Mouse (Mus musculus) CH12F3 (cell line): ENCODE measurements at regions not wholly inside any gene's neighbourhood (a gene's known extent, or its start where the extent isn't known, plus 50 kb on each side); places are given as distances from the start of the nearest gene placed in this dataset.

Source experiments
- in situ Hi-C: fragments of 300-500 bp; cut with MboI; formaldehyde crosslinking; loops from 2 replicates; pipeline ENCODE4 v1.14.3; 2020; ENCODE audit warnings: low sequenced_read_pairs

DNA sequence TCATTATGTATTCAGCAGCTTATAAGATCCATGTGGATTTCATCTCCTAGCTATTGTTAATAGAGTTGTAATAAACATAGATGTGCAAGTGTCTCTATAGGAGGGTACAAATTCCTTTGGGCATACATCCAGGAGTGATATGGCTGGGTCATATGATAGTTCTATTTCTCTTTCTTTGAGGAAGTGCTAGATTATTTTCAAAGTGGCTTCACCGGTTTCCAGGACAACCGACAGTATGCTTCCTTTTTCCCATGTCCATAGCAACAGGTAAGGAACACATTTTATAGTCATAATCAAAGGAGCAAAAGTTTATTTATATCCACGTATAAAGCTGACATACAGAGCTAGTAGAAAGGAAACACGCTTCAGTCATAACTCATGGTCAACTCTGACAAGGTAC is 710.2 kb upstream of the Tenm4 start:
- in situ Hi-C loops, result no loop called here

DNA sequence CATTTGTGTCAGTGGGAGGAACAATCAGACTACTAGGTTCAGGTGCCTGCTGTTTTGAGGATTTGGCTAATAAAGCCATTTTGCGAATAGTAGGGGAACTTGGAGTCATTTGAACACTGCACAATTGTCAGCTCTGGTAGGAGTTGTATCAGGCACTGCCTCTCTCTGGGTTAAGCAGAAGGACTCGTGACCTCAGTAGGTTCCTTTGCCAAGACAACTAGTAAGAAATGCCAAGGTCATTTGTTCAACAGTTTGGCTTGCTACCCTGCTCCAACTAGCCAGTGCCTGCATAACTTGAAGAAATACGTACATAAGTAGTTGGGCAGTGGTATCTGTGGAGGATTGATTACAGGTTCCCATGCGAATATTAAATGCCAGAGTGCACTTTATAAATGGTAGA is 705.5 kb upstream of the Tenm4 start:
- in situ Hi-C loops, result no loop called here

DNA sequence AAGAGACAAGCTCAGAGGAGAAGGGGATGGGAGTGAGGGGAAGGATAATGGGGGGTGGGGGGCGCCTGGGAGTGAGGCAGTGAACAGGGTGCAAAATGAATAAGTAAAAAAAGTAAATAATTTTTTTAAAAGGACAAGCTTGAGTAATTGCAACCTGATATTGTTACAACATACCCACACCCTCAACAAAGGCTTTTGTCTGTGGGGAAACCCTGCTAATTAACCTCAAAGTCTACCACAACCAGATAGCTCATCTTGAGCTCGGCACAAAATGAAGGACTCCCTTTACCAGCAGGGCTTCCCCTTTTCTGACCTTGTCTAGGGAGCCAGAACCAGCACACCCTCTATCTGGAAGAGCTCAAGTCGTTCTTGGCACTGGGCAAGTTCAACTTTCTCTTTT is 704.0 kb upstream of the Tenm4 start:
- in situ Hi-C loops, result no loop called here

DNA sequence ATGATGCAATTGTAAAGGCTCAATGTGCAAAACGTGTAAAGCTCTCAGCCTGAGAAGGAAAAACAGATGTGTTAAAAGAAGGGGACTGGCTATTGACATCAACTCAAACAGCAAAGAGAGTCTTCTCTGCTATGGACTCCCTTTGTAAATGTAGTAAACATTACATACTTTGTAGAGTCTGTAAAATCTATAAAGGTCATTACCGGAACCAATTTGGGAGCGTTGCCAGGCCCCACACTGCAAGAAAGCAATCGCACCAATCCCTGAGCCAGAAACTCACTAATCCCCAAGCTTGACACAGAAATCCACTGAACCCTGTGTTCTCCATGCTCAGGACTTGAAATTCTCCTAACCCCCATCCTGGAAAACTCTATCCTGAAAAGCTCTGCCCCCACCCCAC is 697.2 kb upstream of the Tenm4 start:
- in situ Hi-C loops, result no loop called here

DNA sequence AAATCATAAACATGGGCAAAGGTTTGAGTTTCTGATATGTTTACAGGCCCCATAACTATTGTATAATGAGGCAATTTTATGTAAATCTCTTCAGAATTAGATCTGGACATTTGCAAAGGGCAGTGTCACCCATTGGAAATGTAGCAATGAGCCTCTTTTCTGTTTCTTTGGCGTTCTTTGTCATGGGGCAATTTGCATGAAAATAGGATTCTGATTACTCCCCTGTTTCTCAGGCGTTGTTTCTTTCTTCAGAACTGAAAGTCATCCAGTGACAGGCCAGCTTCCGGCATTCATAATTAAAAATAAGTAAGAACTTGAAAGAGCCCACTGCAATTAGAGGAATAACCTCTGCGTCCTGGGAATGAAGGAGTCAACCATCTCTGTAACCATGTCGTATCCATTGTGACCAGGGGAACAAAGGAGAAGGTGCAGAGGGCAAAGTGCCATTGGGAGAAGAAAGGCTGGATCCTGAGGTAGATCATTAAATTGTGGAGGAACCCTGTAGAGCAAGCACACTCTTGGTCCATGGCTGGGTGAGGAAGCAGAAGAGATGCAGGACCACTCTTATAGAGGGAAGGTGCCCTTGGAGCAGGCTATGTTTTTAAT is 690.8 kb upstream of the Tenm4 start:
- in situ Hi-C loops, result no loop called here

DNA sequence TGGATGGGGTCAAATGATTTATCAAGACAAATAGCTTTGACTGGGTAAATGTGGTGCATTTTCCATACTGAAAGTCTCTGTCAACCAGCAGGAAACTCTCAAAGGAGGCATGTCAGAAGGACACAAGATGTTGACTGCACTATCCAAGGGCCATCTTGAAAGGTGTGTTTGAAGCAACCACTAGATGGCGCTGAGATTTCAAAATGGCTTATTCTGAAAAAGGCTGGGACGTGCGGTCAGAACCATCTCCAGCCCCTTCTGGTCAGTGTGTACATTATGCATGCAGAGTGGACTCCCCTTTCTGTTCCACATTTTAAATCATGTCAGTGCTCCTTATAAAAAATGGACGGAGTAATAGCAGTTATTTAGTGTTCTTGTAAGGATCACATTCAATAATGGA is 681.4 kb upstream of the Tenm4 start:
- in situ Hi-C loops, result no loop called here

DNA sequence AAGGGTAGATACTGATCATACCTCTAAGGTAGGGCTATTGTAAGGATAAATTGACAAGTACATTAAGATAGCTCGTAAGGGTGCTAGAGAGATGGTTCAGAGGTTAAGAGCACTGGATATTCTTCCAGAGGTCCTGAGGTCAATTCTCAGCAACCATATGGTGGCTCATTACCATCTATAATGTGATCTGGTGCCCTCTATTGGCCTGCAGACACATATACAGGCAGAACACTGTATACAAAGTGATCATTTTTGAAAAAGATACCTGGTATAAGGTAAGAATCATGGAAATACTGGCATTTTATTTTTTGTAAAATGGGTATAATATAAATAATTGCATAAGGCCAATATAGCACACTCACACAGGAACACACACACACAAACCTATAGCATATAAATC is 676.3 kb upstream of the Tenm4 start:
- in situ Hi-C loops, result no loop called here

DNA sequence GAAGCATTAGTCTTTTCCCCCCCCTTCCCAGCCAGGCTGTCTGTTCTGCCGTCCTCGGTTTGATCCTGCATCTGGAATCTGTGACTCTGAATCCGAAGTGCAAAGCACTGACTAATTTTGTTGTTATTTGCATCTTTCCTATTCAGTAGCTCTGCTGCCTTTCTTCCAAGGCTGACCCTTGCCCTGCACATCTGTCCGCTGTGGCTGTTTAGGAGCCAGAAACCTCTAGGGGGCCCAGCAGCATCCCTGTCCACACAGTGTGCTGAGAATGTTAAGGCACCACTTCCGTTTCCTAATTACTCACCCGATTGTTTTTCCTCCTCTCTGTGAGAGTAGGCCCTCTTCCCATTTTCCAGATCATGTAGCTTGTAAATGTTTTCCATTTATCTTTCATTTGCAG is 668.1 kb upstream of the Tenm4 start:
- in situ Hi-C loops, result no loop called here

DNA sequence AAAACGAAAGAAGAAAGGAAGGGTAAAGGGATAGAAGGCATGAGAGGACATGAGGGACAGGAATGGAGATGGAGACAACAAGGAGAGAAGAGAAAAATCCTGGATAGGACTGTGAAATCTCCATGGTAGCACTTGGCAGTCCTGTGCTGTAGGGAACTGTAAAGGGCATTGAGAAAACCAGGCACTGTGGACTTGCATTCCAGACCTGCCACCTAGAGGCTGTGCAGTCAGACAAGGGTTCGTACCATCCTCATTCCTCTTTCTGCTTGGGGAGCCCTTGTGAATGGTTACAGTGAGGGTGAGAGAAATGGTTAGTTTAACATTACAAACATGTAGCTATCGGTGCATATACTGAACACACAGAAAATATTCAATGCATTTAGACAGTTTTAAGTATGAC is 623.8 kb upstream of the Tenm4 start:
- in situ Hi-C loops, result no loop called here

DNA sequence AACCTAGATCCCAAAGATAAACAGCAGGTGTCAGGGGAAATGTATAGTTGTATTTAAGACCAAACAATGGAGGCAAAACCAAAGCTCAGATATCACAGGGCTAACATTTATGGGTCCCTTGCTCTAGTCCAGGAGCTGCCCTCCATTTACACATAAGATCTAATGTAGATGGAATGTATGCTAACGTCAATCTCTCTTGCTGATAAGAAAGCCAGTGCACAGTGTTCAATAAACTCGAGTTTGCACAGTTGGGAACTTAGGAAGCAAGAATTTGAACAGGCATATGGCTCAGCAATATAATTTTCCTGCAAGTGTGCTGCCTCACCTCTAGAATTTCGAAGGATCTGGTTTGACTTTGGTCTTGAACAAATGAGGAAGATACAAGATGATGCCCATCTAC is 620.9 kb upstream of the Tenm4 start:
- in situ Hi-C loops, result no loop called here

DNA sequence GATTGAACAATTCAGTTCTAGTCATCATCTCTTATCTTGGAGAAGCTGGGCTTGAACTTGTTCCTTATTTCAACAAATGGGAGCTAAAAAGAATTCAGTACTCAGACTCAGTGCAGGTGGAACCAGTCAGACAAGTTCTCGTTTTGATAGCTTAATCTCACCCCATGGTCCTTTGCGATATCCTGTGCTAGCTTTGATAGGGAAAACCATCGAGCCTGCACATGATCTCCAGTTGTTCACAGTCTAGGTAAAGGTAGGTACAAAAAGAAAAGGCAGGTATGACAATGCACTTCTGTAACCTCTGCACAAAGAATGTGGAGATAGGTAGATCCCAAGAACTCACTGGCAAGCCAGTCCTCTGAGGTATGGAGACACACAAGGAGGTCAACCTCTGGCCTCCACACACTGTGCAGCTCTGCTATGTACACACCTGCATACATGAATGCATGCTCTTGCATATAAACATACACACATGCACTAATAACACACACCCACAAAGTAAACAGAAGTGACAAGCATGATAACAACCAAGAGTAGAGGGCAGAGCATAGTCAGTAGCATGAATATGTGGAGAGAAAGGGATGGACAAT is 619.2 kb upstream of the Tenm4 start:
- in situ Hi-C loops, result no loop called here

DNA sequence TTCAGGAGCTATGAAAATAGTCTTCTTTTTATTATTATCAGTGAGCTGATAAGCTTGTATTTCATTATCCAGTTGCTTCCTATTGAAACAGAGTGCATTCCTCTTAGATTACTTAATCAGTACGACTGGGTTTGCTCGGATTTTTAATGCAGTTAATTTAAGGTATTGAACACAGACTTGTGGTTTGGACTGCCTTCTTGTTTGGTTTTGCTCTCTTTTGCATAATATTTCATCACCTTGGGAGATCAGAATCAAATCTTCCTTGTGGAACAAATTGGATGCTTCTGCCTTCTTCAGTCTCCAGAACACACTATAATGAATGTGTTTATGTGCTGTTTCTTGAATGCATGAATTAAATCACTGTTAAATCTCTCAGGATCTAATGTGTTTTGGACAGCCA is 612.5 kb upstream of the Tenm4 start:
- in situ Hi-C loops, result no loop called here

DNA sequence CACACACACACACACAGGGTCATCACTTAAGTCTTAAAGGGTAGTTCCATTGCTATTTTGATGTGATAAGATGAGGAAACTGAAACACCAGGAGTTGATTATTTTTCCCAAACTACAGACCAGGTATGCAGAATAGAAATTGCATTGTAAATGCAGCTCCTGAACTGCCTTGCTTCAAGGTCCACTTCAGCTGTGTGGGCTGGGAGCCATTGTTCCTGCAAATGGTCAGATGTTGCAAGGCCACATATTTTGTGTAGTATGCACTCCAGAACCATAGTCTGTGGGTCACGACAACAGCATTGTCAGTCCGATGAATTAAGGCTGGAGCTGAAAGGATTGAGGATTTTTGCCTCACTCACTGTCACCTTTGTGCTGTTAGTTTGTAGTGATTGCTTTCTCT is 592.4 kb upstream of the Tenm4 start:
- in situ Hi-C loops, result no loop called here

DNA sequence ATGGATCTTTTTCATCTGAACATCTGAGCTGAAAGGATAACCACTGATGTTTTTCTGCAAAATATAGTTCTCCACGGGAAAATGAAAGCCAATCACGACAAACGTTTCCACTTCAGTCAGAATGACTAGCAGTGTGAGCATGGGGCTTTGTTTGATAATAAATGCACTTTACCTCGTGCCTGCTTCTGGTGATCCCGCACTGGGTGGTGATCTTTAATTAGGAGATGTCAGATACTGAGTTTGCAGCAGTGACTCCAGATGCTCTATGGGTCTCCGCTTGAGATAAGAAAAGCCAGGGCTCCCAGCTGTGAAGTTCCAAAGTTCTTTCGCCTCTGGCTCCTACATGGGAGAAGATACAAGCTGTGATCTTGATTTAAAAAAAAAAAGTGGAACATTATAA is 589.7 kb upstream of the Tenm4 start:
- in situ Hi-C loops, result no loop called here

DNA sequence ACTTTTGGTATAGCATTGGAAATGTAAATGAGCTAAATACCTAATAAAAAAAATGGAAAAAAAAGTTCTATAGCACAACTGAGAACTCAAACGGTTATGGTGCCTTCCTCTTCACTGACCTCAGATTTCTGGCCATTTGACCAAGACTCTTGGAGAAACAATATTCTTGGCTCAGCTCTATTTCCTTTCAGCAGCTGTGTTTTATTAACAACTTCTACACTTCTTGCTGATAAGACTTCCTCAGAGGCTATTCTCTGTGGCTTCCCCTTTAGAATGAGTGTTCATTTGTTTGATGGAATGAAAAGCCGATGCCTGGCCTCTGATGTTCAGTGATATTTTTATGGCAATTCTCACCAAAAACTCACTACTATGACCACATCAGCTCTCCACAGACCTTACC is 572.7 kb upstream of the Tenm4 start:
- in situ Hi-C loops, result no loop called here

DNA sequence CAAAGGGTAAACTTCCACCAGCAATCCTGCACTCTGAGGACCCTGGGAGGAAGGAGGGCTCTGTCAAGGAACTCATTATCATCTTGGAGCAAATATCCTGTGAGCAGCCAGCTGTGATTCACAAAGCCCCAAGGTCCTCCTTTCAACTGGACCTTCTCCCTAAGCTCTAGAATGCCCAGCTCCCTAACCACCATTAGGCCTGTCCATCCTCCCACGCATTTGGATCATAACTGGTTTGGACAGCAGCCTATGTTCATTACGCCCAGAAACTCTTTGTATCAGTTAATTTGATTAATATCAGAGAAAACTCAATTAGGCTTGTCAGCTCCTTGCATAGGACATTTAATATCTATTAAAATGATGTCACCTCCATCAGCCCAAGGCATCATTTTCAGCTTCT is 557.3 kb upstream of the Tenm4 start:
- in situ Hi-C loops, result no loop called here

DNA sequence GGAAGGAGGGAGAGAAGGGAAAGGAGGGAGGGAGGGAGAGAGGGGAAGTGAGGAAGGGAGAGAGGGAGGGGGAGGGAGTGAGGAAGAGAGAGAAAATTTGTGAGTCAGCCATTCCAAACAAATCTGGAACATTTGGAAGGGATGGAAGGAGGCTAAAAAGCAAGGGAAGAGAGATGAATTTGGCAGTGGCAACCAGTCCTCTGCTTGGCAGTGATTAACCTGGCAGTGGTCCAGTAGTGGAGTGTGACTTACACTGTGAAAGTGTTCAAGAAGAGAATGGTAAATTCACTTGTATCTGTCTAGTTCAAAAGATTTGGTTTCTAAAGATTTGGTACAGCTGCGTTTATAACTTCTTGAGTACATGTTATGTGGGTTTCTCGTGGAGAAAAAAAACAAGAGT is 553.7 kb upstream of the Tenm4 start:
- in situ Hi-C loops, result no loop called here

DNA sequence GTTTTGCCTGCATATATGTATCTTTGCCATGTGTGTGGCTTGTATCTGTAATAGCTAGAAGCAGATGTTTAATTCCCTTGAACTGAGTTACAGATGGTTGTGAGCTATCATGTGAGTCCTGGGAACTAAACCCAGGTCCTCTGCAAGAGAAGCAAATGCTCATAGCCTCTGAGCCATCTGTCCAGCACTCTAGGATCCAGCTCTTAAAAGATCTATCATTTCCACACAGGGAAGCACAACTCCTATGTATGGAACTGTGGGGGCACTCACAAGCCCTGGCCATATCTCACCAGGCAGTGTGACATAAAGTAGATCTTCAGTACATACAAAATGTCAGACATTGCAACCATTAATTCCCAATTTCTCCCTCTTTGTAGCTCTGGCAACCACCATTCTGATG is 552.9 kb upstream of the Tenm4 start:
- in situ Hi-C loops, result no loop called here

DNA sequence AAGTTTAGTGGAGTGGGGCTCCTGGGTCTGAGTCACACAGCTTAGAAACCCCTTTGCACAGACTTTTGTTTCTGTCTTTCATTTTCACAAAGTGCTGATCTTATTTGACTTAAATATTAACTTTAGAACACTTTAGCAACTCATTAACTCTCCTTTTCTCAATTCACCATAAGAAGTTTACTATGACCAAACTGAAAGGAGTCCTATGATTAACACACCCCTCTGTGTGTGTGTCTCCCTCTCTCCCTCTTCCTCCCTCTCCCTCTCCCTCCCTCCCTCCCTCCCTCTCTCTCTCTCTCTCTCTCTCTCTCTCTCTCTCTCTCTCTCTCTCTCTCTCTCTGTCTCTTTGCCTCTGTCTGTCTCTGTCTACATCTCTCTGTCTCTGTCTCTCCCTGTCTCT is 551.0 kb upstream of the Tenm4 start:
- in situ Hi-C loops, result no loop called here

DNA sequence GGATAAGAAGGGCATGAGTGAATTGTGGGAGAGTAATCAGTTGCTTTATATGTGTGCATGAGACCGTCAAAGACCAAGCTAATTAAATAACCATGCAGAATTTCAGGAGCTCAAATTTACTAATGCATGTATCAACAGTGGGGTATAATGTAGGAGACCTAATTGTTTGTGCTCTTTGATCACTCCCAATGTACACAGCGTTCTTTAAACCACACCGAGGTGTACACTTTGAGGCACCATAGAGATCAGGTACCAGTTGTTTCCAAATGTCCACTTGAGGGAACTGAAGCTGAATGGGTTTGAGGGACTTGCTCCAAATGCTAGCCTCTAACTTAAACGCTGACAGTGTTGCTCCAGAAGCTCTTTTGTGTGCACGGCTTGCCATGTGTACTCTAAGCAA is 530.4 kb upstream of the Tenm4 start:
- in situ Hi-C loops, result no loop called here

DNA sequence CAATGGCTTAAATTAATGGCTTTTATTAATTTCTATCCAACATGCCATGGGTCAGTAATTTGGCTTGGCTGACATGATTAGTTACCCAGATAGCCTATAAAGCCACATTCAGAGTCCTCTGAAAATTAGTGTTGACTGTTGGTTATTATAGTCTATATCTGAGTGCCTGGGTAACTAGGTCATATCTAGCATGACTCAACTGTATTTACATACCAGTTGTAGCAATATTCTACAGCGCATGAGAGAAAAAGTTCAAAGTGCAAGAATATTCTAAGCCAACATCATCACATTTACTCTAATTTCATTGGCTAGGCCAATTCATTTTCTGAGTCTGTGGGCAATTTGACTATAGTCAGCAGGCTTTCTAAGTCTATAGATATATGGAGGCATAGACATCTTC is 496.7 kb upstream of the Tenm4 start:
- in situ Hi-C loops, result no loop called here

DNA sequence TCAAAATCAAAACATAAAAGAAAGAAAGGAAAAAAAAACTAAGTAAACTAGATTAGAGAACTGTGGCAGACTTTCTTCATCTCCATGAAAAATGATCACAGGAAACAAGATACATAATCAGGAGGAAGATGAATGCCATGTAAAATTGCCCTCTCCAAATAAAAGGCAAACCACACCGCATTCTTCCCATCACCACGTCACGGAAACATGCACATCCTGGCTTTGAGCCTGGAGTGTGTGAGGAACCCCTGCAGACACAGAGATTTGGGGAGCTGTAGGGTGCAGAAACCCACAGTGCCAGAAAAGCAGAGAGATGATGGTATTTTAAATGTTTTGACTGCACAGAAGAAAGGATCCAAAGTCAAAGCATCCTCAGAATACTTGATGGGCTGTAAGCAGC is 488.5 kb upstream of the Tenm4 start:
- in situ Hi-C loops, result loop anchor here (25.0 kb wide), 1 partner anchor 105 kb away; no protein-coding TSS in a partner anchor

DNA sequence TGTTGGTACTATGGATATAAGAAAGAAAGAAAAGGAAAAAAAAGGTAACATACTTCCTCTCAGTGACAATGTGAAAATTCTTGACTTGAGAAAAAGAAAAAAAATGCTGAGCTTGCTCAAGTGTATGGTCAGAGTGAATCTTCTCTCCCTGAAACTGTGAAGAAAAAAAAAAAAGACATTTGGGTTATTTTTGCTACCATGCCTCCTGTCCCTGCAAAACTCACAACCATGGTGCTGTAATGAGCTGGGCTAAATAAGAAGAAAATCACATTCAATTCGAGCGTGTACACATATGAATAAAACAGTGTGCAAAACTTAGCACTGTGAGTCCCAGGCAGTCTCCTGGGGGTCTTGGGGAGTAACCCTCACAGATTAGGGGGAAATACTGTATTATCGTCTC is 483.3 kb upstream of the Tenm4 start:
- in situ Hi-C loops, result loop anchor here (25.0 kb wide), 1 partner anchor 100 kb away; no protein-coding TSS in a partner anchor
